Mouse (Mus musculus) frontal cortex, adult 2 months (tissue): ENCODE measurements at regions not wholly inside any gene's neighbourhood (a gene's known extent, or its start where the extent isn't known, plus 50 kb on each side); places are given as distances from the start of the nearest gene placed in this dataset.
A peak's percentile ranks its signal among the peaks of the same experiment; 100 is the strongest.
"Not testable (repeated sequence)": the region's sequence is repeated elsewhere in the genome, so short reads cannot be mapped to it uniquely, and the experiment has no call there.

ENCODE experiments used
- DNase-seq, 2 experiments: peaks; one replicate each; pipeline ENCODE4 v3.0.0; 2022; ENCODE audit warnings: low spot score in 1 of 2; ENCODE audit errors: extremely low spot score in 1 of 2

DNA sequence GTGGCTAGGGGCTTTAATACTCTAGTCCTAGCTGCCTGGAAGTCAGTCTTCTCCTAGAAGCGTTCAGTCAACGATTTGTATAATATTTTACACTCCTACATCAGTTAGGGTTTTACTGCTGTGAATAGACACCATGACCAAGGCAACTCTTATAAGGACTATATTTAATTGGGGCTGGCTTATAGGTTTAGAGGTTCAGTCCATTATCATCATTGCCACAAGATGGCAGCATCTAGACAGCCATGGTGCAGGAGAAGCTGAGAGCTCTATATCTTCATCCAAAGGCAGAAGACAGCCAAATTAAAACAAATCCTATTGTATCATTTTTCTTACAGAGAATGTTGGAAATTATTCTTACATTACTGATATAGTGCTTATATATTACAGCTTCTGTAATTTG lies 167.0 kb upstream of the Ndn start:
- DNase-seq, result peak in 1 of 2 experiments; percentile 16

DNA sequence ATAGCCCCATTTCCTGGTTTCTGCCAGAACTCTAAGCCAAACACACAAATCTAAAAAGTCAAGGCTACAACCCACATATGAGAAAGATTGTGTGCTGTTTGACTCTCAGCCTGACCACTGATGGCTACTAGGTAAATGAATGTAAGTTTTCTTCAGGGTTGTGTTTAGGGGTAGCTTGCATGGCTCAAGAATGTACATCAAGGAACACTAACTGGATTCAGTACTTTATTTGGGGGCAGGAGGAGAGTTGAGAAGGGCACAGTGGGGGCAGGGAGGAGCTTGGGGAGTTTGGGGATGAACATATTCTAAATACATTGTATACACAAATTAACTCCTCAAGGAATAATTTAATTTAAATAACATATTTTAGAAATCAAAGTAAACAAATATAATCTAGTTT lies 137.8 kb upstream of the Ndn start:
- no peak for DNase-seq

DNA sequence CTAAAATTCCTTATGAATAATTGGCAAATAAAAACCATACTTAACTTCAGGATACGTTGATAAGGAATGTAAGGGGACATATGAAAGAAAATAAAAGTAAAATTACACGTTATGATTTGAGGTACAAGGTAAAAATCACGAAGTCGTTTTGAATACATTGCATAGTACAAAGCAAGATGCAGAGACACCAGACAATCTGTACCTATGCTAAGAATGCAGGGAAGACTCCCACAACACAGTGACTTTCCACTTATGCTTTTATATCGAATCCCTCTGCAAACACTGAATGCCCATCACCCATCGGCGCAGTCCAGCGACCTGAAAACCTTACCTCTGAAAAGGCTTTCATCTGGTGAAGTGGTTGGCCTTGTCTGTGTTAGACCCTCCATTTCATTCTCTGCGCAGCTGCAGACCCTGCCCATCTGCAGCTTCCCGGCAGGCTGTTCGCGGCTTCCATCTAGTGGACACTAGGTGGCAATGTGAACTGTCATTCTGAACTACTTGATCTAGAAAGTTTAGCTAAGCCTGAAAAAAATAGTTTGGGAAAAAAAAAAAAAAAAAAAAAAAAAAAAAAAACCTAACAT lies 137.2 kb upstream of the Ndn start:
- peak; percentile 7 to 62 for DNase-seq

DNA sequence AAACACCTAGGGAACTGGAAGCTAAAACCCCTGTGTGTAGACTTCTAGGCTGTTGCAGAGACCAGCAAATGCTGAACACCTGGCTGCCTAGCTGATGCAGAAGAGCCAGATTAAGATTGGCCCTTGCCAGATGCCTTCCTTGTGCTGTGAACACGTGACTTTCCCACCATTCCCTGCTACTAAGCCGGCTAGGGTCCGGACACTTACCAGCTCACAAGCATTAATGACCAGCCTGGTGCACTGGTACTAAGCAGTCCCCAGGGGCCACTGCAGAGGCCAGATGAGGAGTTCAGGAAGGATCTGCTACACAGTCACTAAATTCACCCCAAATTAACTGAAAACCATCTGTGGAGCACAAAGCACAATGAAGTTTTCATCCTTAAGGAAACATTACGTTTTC lies 121.2 kb upstream of the Ndn start:
- no peak for DNase-seq

DNA sequence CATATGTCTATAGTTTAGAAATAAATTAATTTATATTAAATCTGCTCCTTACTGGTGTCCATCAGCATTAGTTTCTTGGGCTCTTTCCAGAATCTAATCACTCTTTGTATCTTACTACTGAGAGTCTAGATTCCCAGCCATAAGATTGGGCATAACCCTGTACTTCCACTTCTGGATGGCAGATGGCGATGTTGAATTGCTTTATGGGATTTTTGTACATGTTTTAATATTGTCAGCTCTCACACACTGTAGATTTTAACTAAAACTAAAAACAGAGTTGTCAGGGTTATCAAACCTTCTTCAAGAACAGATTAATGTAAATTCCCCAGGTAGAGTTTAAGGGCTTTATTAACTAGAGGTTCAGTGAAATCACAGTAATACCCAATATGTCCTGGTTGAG lies 118.6 kb upstream of the Ndn start:
- DNase-seq, result peak in 1 of 2 experiments; percentile 70

DNA sequence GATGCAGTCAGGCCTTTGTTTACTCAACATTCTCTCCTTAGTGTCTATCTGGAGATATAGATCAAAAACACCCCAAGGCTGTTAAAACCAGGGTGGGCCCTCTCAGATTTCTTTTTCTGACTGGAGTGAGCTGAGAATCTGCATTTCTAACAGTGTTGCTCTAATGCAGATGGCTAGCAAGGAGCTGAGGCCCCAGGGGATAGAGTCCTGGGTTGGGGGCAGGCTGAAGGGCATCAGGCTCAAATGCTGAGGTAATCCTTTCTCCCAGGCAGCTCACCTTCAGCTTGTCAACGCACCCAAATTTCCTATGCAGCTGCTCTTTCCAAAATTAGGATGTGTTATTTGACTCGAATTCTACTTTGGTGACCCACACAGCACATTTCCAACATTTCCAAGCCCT lies 115.7 kb upstream of the Ndn start:
- DNase-seq, result no peak

DNA sequence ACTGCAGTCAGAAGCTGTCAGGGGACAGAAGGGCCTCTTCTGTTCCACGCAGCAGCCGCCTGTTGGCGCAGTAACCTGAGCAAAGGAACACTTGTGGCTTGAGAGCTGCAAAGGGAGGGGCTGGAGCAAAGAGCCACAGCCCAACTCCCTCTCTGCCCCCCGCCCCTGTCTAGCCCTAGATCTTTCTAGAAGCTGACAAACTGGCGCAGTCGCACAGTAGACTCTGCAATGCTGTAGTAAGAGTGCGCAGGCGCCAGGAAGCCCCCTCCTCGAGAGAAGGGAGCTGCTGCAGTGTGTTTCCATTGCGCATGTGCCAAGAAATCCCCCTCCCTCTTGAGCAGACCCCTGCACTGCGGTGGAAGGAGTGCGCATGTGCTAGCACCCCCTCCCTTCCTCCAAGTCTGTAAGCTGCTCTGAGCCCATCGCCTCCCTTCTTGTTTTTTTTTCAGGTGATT lies 115.2 kb upstream of the Ndn start:
- no peak for DNase-seq

DNA sequence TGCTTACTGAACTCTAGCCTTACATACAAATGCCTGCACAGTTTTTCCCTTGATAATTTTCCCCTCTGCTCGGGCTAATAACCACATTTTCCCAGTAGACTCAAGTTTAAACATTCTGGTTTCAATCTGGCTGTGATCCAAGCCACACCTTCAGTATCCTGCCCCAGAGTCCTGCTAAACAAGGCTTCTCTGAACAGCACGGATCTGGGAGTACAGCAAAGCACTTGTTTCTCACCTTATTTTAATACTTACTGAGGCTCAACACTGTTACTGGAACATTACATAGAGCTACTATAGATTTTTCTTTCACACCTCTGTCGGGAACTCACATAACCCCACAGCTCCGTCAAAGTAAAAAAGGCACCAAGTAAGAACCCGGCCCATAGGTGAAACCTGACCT lies 114.3 kb upstream of the Ndn start:
- no peak for DNase-seq

DNA sequence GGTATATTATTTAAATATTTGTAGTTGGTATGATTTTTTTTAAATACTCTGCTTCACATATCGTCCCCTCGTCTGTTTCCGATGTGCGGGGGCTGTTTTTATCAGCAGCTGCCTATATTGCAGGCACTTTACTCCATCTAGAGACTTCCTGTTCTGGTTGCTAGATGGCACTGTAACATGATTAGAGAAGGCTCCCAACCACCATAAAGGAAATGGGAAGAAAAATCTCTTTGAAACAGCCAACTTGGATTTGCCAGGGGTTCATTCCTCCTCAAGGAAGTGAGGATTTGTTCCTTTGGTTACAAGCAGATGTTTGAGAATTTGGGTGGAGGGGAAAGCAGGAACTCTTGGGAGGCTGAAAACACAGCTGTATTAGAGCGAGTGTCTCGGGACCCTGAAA lies 112.3 kb upstream of the Ndn start:
- DNase-seq, result no peak

DNA sequence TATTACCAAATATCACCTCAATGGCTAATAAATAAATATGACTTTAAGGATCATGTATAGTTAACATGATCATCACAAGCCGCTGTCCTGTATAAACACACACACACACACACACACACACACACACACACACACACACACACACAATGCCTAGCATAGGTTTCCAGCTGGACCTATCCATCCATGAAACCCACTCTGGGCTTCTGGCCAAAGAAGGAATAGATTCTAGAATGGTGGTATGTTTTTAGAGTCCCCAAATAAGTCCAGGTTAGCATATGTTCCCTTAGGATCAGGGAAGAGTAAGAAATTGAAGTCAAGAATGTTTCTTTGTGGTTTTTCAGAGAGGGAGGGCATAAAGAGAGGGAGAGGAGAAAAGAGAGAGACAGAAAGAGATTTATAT lies 110.6 kb upstream of the Ndn start:
- no peak for DNase-seq

DNA sequence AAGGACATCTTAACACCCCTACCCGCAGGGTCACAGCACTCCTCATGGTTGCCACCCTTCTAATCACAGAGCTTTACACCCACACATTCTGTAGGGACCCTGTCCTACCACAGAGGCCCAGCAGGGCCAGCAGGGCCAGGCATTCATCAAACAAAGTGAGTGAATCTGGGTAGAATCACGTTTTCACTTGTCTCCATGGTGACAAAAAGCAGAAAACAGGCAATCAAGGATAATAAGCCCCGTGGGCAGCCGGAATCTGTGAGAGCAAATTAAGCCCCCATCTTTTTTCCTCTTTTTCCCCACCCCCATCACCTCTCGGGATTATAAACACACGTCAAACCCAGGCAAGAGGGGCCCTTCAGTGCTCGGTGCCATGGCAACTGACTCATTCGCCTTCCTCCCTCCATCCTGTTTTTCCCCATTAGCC lies 84.7 kb upstream of the Ndn start:
- peak in 1 of 2 experiments; percentile 4 for DNase-seq

DNA sequence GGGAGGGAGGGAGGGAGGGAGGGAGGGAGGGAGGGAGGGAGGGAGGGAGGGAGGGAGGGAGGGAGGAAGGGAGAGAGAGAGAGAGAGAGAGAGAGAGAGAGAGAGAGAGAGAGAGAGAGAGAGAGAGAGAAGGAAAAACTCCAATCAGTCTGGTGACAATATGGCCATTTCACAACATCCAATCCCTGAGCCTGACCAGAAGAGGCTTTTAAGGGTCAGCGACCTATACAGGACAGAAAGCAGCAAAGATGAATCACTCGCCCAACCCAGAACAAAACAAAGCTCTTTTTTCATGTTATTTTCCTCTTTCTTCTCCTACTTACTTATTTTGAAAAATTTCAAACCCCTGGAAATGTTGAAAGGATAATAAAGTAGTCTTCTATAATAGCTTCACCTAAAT lies 84.2 kb upstream of the Ndn start:
- DNase-seq, result not testable (repeated sequence)

DNA sequence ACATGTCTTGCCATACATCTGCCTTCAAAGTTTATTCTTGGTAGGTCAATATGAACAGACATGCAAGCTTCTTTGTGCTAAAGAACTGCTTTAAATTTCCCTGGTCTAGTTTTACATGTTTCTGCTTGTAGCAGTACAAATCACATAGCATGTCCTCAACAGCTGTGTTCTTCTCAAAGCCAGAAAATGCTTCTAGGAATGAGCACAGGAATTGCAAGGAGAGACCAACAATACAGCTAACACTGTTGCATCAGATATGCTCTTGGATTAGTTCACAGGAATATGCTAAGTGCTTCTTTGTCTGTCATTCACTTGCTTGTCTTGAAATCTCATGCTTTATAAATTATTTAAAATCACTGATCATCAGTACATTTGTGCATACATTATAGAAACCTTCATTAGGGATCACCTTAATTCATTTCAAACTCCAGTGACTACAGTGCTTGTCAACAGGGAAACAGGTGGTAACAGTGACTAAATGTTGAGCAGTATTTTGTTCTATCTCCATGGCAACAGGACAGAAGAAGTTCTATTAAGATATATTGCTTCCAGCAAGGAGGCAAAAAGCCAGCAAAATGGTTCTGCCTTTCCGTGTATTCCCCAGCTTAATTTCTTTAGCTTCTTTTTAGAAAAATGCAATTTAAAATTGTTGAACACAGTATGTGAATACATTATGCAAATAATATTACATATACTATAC lies 77.1 kb upstream of the Ndn start:
- DNase-seq, result no peak

DNA sequence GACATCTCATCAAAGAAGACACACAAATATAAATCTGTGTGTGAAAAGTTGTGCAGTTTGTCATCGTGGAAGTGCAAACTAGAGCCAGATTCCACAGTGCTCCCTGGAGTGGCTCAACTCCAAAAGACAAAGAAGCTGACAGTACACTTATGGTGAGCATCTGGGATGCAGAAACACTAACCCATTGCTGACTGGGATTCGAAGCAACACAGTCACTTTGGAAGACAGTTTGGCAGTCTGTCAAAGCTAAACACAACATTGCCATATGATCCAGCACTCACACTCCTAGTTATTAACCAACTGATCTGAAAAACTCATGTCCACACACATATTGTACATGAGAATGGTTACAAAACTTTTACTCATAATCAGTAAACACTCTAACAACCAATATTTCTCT lies 70.2 kb upstream of the Ndn start:
- DNase-seq, result no peak

DNA sequence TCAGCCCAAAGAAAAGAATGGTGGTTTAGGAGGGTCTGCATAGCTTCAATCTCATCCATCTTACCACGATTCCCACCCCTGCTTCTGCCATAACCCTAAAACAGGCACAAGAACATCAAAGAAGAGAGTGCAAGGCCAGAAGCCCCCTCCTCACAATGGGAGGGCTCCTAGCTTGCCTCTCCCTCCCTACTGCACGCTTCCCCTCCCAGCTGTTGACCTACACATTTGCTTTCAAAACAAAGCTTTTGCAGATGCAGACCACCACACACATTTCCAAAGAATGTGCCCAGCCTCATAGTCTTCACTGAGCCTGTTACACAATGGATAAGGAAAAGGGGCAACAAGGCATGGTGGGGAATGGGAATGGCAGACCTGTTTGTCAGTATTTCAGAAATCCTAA lies 67.9 kb upstream of the Ndn start:
- no peak for DNase-seq

DNA sequence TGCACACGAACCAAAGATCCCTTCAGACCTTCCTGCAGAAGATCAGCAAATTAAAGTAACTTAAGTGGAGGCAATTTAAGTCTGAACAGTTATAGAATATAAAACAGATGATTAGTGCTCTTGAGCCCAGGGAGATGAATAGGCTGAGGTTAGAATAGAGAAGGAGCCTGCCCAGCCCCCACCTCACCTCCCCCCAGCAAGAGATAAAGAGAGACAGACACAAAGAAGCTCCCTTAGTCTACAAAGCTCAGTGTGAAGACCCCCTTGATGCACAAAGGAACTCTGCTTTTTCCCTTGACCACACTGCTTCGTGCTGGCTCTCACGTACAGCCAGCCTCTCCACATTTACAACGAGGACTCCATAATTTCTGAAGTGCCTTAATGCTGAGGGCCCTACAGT lies 67.3 kb upstream of the Ndn start:
- DNase-seq, result no peak
